Mouse (Mus musculus): Measurements from ENCODE around the gene Pdzrn3. TPM values are rescaled to one million over a fixed set of nuclear protein-coding genes. Genes with fewer than 3 reads are reported as not detected.

Gene Pdzrn3
- polyA plus RNA-seq, 1 experiment from 2014 or later: 27.3 TPM

GRCm38 (mm10) chr6:101236641-101237246, 141.0 kb downstream of the Pdzrn3 start:
- H3K4me1 ChIP-seq (ENCODE audit: control insufficient read depth, insufficient read depth, low read length): peaks cover 35% of the 10 kb centered on the region
- no peak overlapping the region for H3K27ac ChIP-seq (ENCODE audit: low read depth, low read length)
- H3K36me3 ChIP-seq (ENCODE audit: control insufficient read depth, insufficient read depth, low read length): no peaks in the 10 kb centered on the region
- ATAC-seq (ENCODE audit: insufficient read depth, low FRiP score, low TSS enrichment) (peak; percentile 64), DNase-seq (ENCODE audit: low spot score) (peak; percentile 63)
- H3K4me2 ChIP-seq (ENCODE audit: low read depth): no peak overlapping the region
- H3K9me3 ChIP-seq (ENCODE audit: control insufficient read depth, low read length): no peaks in the 10 kb centered on the region
- 10% methylated on average over 4 of the region's 5 CpGs for WGBS
- H3K9ac ChIP-seq (ENCODE audit: low read length): no peak overlapping the region
- no peak overlapping the region for H3K4me3 ChIP-seq (ENCODE audit: low read depth, low read length)
- no peaks in the 10 kb centered on the region for H3K27me3 ChIP-seq (ENCODE audit: control insufficient read depth, insufficient read depth, low read length)

GRCm38 (mm10) chr6:101236230-101236629, 141.5 kb downstream of the Pdzrn3 start:
- Histone ChIP-seq H3K9ac (ENCODE audit: low read length) (no peak overlapping the region), H3K4me3 (ENCODE audit: low read depth, low read length) (no peak overlapping the region), H3K4me1 (ENCODE audit: control insufficient read depth, insufficient read depth, low read length) (peaks cover 35% of the 10 kb centered on the region), H3K27ac (ENCODE audit: low read depth, low read length) (no peak overlapping the region), H3K36me3 (ENCODE audit: control insufficient read depth, insufficient read depth, low read length) (no peaks in the 10 kb centered on the region), H3K4me2 (ENCODE audit: low read depth) (no peak overlapping the region), H3K27me3 (ENCODE audit: control insufficient read depth, insufficient read depth, low read length) (no peaks in the 10 kb centered on the region), H3K9me3 (ENCODE audit: control insufficient read depth, low read length) (no peaks in the 10 kb centered on the region)
- ATAC-seq (ENCODE audit: insufficient read depth, low FRiP score, low TSS enrichment) (peak; percentile 26; the same call in 1 of the 2 replicates), DNase-seq (ENCODE audit: low spot score) (no peak)
- WGBS: 42% methylated on average over 7 of the region's 7 CpGs

- no peaks in the 10 kb centered on the region for H3K9me3 ChIP-seq (ENCODE audit: control insufficient read depth, low read length)
- WGBS: 17% methylated on average over 10 of the region's 10 CpGs
- H3K4me2 ChIP-seq (ENCODE audit: low read depth): no peak overlapping the region
- H3K4me1 ChIP-seq (ENCODE audit: control insufficient read depth, insufficient read depth, low read length): peaks cover 35% of the 10 kb centered on the region
- no peak overlapping the region for H3K9ac ChIP-seq (ENCODE audit: low read length)
- no peaks in the 10 kb centered on the region for H3K36me3 ChIP-seq (ENCODE audit: control insufficient read depth, insufficient read depth, low read length)
- 0 out of 2 replicates have a peak overlapping the region, but pooled peaks have one; percentile 11 for H3K27ac ChIP-seq (ENCODE audit: low read depth, low read length)
- no peaks in the 10 kb centered on the region for H3K27me3 ChIP-seq (ENCODE audit: control insufficient read depth, insufficient read depth, low read length)
- no peak for ATAC-seq (ENCODE audit: insufficient read depth, low FRiP score, low TSS enrichment)
- H3K4me3 ChIP-seq (ENCODE audit: low read depth, low read length): no peak overlapping the region
- peak; percentile 50 for DNase-seq (ENCODE audit: low spot score)
Measured at GRCm38 (mm10) chr6:101234349-101234748, 143.3 kb downstream of the Pdzrn3 start.

- Histone ChIP-seq H3K4me3 (ENCODE audit: low read depth, low read length) (no peak overlapping the region), H3K9ac (ENCODE audit: low read length) (no peak overlapping the region), H3K4me1 (ENCODE audit: control insufficient read depth, insufficient read depth, low read length) (peaks cover 35% of the 10 kb centered on the region), H3K36me3 (ENCODE audit: control insufficient read depth, insufficient read depth, low read length) (no peaks in the 10 kb centered on the region), H3K4me2 (ENCODE audit: low read depth) (no peak overlapping the region), H3K9me3 (ENCODE audit: control insufficient read depth, low read length) (no peaks in the 10 kb centered on the region), H3K27ac (ENCODE audit: low read depth, low read length) (peak overlapping the region; percentile 15; the same call in 1 of the 2 replicates), H3K27me3 (ENCODE audit: control insufficient read depth, insufficient read depth, low read length) (no peaks in the 10 kb centered on the region)
- peak; percentile 24; the same call in 1 of the 2 replicates for ATAC-seq (ENCODE audit: insufficient read depth, low FRiP score, low TSS enrichment)
- DNase-seq (ENCODE audit: low spot score): no peak
- 50% methylated on average over 6 of the region's 6 CpGs for WGBS
Measured at GRCm38 (mm10) chr6:101233680-101234079, 144.0 kb downstream of the Pdzrn3 start.

GRCm38 (mm10) chr6:101227294-101227855, 150.3 kb downstream of the Pdzrn3 start:
- Histone ChIP-seq H3K27ac (ENCODE audit: low read depth, low read length) (no peak overlapping the region), H3K36me3 (ENCODE audit: control insufficient read depth, insufficient read depth, low read length) (no peaks in the 10 kb centered on the region), H3K9ac (ENCODE audit: low read length) (no peak overlapping the region), H3K27me3 (ENCODE audit: control insufficient read depth, insufficient read depth, low read length) (no peaks in the 10 kb centered on the region), H3K9me3 (ENCODE audit: control insufficient read depth, low read length) (no peaks in the 10 kb centered on the region), H3K4me3 (ENCODE audit: low read depth, low read length) (no peak overlapping the region), H3K4me2 (ENCODE audit: low read depth) (no peak overlapping the region), H3K4me1 (ENCODE audit: control insufficient read depth, insufficient read depth, low read length) (no peaks in the 10 kb centered on the region)
- 39% methylated on average over 8 of the region's 8 CpGs for WGBS
- DNase-seq (ENCODE audit: low spot score): no peak
- ATAC-seq (ENCODE audit: insufficient read depth, low FRiP score, low TSS enrichment): no peak

- Histone ChIP-seq H3K27me3 (ENCODE audit: control insufficient read depth, insufficient read depth, low read length) (no peaks in the 10 kb centered on the region), H3K9me3 (ENCODE audit: control insufficient read depth, low read length) (no peaks in the 10 kb centered on the region), H3K9ac (ENCODE audit: low read length) (no peak overlapping the region), H3K4me1 (ENCODE audit: control insufficient read depth, insufficient read depth, low read length) (no peaks in the 10 kb centered on the region), H3K4me2 (ENCODE audit: low read depth) (no peak overlapping the region), H3K27ac (ENCODE audit: low read depth, low read length) (no peak overlapping the region), H3K4me3 (ENCODE audit: low read depth, low read length) (no peak overlapping the region), H3K36me3 (ENCODE audit: control insufficient read depth, insufficient read depth, low read length) (no peaks in the 10 kb centered on the region)
- DNase-seq (ENCODE audit: low spot score) (no peak), ATAC-seq (ENCODE audit: insufficient read depth, low FRiP score, low TSS enrichment) (no peak)
- WGBS: 87% methylated on average over 3 of the region's 3 CpGs
Measured at GRCm38 (mm10) chr6:101220307-101220706, 157.4 kb downstream of the Pdzrn3 start.

GRCm38 (mm10) chr6:101219004-101219403, 158.7 kb downstream of the Pdzrn3 start:
- Histone ChIP-seq H3K9ac (ENCODE audit: low read length) (no peak overlapping the region), H3K4me3 (ENCODE audit: low read depth, low read length) (no peak overlapping the region), H3K27ac (ENCODE audit: low read depth, low read length) (no peak overlapping the region), H3K27me3 (ENCODE audit: control insufficient read depth, insufficient read depth, low read length) (no peaks in the 10 kb centered on the region), H3K4me1 (ENCODE audit: control insufficient read depth, insufficient read depth, low read length) (no peaks in the 10 kb centered on the region), H3K36me3 (ENCODE audit: control insufficient read depth, insufficient read depth, low read length) (no peaks in the 10 kb centered on the region), H3K4me2 (ENCODE audit: low read depth) (no peak overlapping the region), H3K9me3 (ENCODE audit: control insufficient read depth, low read length) (no peaks in the 10 kb centered on the region)
- ATAC-seq (ENCODE audit: insufficient read depth, low FRiP score, low TSS enrichment) (no peak), DNase-seq (ENCODE audit: low spot score) (no peak)
- WGBS: 86% methylated on average over 3 of the region's 3 CpGs

GRCm38 (mm10) chr6:101218197-101218596, 159.5 kb downstream of the Pdzrn3 start:
- H3K36me3 ChIP-seq (ENCODE audit: control insufficient read depth, insufficient read depth, low read length): no peaks in the 10 kb centered on the region
- WGBS: 58% methylated on average over 4 of the region's 4 CpGs
- H3K27ac ChIP-seq (ENCODE audit: low read depth, low read length): no peak overlapping the region
- H3K4me2 ChIP-seq (ENCODE audit: low read depth): no peak overlapping the region
- H3K9ac ChIP-seq (ENCODE audit: low read length): no peak overlapping the region
- no peaks in the 10 kb centered on the region for H3K27me3 ChIP-seq (ENCODE audit: control insufficient read depth, insufficient read depth, low read length)
- H3K4me1 ChIP-seq (ENCODE audit: control insufficient read depth, insufficient read depth, low read length): no peaks in the 10 kb centered on the region
- ATAC-seq (ENCODE audit: insufficient read depth, low FRiP score, low TSS enrichment) (no peak), DNase-seq (ENCODE audit: low spot score) (no peak)
- H3K4me3 ChIP-seq (ENCODE audit: low read depth, low read length): no peak overlapping the region
- H3K9me3 ChIP-seq (ENCODE audit: control insufficient read depth, low read length): no peaks in the 10 kb centered on the region

GRCm38 (mm10) chr6:101217756-101218155, 159.9 kb downstream of the Pdzrn3 start:
- whole genome bisulfite sequencing: 68% methylated on average over 6 of the region's 6 CpGs
- DNase-seq (ENCODE audit: low spot score): no peak
- Histone ChIP-seq H3K4me1 (ENCODE audit: control insufficient read depth, insufficient read depth, low read length) (no peaks in the 10 kb centered on the region), H3K9me3 (ENCODE audit: control insufficient read depth, low read length) (no peaks in the 10 kb centered on the region), H3K9ac (ENCODE audit: low read length) (no peak overlapping the region), H3K27ac (ENCODE audit: low read depth, low read length) (no peak overlapping the region), H3K27me3 (ENCODE audit: control insufficient read depth, insufficient read depth, low read length) (no peaks in the 10 kb centered on the region), H3K4me3 (ENCODE audit: low read depth, low read length) (no peak overlapping the region), H3K36me3 (ENCODE audit: control insufficient read depth, insufficient read depth, low read length) (no peaks in the 10 kb centered on the region), H3K4me2 (ENCODE audit: low read depth) (no peak overlapping the region)
- no peak for ATAC-seq (ENCODE audit: insufficient read depth, low FRiP score, low TSS enrichment)
